Mouse (Mus musculus) heart, embryonic 14.5 days (tissue): ENCODE measurements at regions not wholly inside any gene's neighbourhood (a gene's known extent, or its start where the extent isn't known, plus 50 kb on each side); places are given as distances from the start of the nearest gene placed in this dataset.

Source experiments
- ATAC-seq: fragments of 200-750 bp; cut with Nextera tagmentation; 2 replicates; pipeline ENCODE4 v1.8.0; 2017; ENCODE audit warnings: low read depth, moderate TSS enrichment; ENCODE audit not compliant: insufficient number of reproducible peaks, insufficient read depth, low FRiP score
- H3K27ac ChIP-seq, 2 experiments: fragments of 200-500 bp in 1 of 2; fragments of 300-500 bp in 1 of 2; sonication (generic) in 1 of 2; replicated peaks in 1 of 2; 2 replicates each; pipeline ENCODE4 v1.5.1; 2012 to 2014; ENCODE audit warnings: low read depth in 2 of 2, low read length in 2 of 2, control low read depth in 1 of 2, mild to moderate bottlenecking in 1 of 2, mixed read lengths in 1 of 2; ENCODE audit not compliant: control insufficient read depth in 1 of 2, insufficient read depth in 1 of 2
- H3K27me3 ChIP-seq: fragments of 300-500 bp; sonication (generic); 2 replicates; pipeline ENCODE4 v1.6.1; 2014; ENCODE audit warnings: mild to moderate bottlenecking, low read length, control low read depth; ENCODE audit not compliant: control insufficient read depth, insufficient read depth
- H3K36me3 ChIP-seq: fragments of 300-500 bp; sonication (generic); 2 replicates; pipeline ENCODE4 v1.6.1; 2014; ENCODE audit warnings: mild to moderate bottlenecking, control low read depth, low read length, mixed read lengths; ENCODE audit not compliant: control insufficient read depth, insufficient read depth
- H3K4me1 ChIP-seq, 2 experiments: fragments of 200-500 bp in 1 of 2; fragments of 300-500 bp in 1 of 2; sonication (generic) in 1 of 2; 2 replicates each; pipeline ENCODE4 v1.6.1; 2012 to 2014; ENCODE audit warnings: low read length in 2 of 2, control low read depth in 1 of 2, mixed read lengths in 1 of 2; ENCODE audit not compliant: control insufficient read depth in 2 of 2, insufficient read depth in 2 of 2
- H3K4me2 ChIP-seq: fragments of 300-500 bp; sonication (generic); 2 replicates; pipeline ENCODE4 v1.6.1; 2014; ENCODE audit warnings: mild to moderate bottlenecking, low read length
- H3K4me3 ChIP-seq, 2 experiments: fragments of 200-500 bp in 1 of 2; fragments of 300-500 bp in 1 of 2; sonication (generic) in 1 of 2; 2 replicates each; pipeline ENCODE4 v1.5.1; 2012 to 2014; ENCODE audit warnings: low read length in 2 of 2, mild to moderate bottlenecking in 2 of 2, control low read depth in 1 of 2, low read depth in 1 of 2, moderate library complexity in 1 of 2; ENCODE audit not compliant: control insufficient read depth in 1 of 2, insufficient read depth in 1 of 2
- H3K9ac ChIP-seq: fragments of 300-500 bp; sonication (generic); 2 replicates; pipeline ENCODE4 v1.6.1; 2014; ENCODE audit warnings: mild to moderate bottlenecking, low read length
- H3K9me3 ChIP-seq: fragments of 300-500 bp; sonication (generic); 2 replicates; pipeline ENCODE4 v1.6.1; 2016; ENCODE audit warnings: low read length, control low read depth; ENCODE audit not compliant: control insufficient read depth
- WGBS: fragments of 180-500 bp; shearing (Covaris S2); extraction: QIAGEN DNeasy Blood & Tissue Kit; methylation state at CpG from one replicate; pipeline ENCODE4 v1.1.7; 2014; 5-methylcytosine and 5-hydroxymethylcytosine counted together

- Histone ChIP-seq H3K27me3 (no peaks in the 10 kb centered on the region), H3K4me2 (no peak overlapping the region), H3K9me3 (no peaks in the 10 kb centered on the region), H3K9ac (no peak overlapping the region), H3K36me3 (no peaks in the 10 kb centered on the region), H3K4me3 (no peak overlapping the region), H3K27ac (no peak overlapping the region), H3K4me1 (0 out of 4 replicates have a peak, but pooled peaks cover 0 to 3% of the 10 kb centered on the region in 2 experiments)
- ATAC-seq = no peak
- WGBS = 85% methylated on average over 4 of the region's 4 CpGs
Observed at GRCm38 (mm10) chr8:7796156-7796555, 864.9 kb downstream of the Efnb2 start.

- Histone ChIP-seq H3K27ac (no peak overlapping the region), H3K9ac (no peak overlapping the region), H3K27me3 (no peaks in the 10 kb centered on the region), H3K4me1 (no peaks in the 10 kb centered on the region), H3K4me3 (no peak overlapping the region), H3K9me3 (no peaks in the 10 kb centered on the region), H3K4me2 (no peak overlapping the region), H3K36me3 (no peaks in the 10 kb centered on the region)
- ATAC-seq = no peak
- 64% methylated on average over 3 of the region's 3 CpGs for WGBS
Observed at GRCm38 (mm10) chr8:7763820-7764219, 897.2 kb downstream of the Efnb2 start.

- no peaks in the 10 kb centered on the region for H3K9me3 ChIP-seq
- H3K4me1 ChIP-seq = no peaks in the 10 kb centered on the region
- H3K9ac ChIP-seq = no peak overlapping the region
- no peak overlapping the region for H3K4me2 ChIP-seq
- H3K4me3 ChIP-seq = no peak overlapping the region
- H3K27me3 ChIP-seq = no peaks in the 10 kb centered on the region
- no peak overlapping the region for H3K27ac ChIP-seq
- 74% methylated on average over 4 of the region's 4 CpGs for WGBS
- no peaks in the 10 kb centered on the region for H3K36me3 ChIP-seq
- no peak for ATAC-seq
Observed at GRCm38 (mm10) chr8:7760987-7761386, 900.1 kb downstream of the Efnb2 start.

- ATAC-seq = no peak
- WGBS = 7% methylated on average over 2 of the region's 2 CpGs
- Histone ChIP-seq H3K27ac (no peak overlapping the region), H3K9me3 (no peaks in the 10 kb centered on the region), H3K4me3 (no peak overlapping the region), H3K27me3 (no peaks in the 10 kb centered on the region), H3K36me3 (no peaks in the 10 kb centered on the region), H3K9ac (no peak overlapping the region), H3K4me1 (0 out of 4 replicates have a peak, but pooled peaks cover 0 to 3% of the 10 kb centered on the region in 2 experiments), H3K4me2 (no peak overlapping the region)
Observed at GRCm38 (mm10) chr8:7732726-7733125, 928.3 kb downstream of the Efnb2 start.

- ATAC-seq = no peak
- Histone ChIP-seq H3K4me3 (no peak overlapping the region), H3K4me1 (no peaks in the 10 kb centered on the region), H3K9me3 (no peaks in the 10 kb centered on the region), H3K36me3 (no peaks in the 10 kb centered on the region), H3K27me3 (no peaks in the 10 kb centered on the region), H3K4me2 (no peak overlapping the region), H3K9ac (no peak overlapping the region), H3K27ac (no peak overlapping the region)
- WGBS = 93% methylated on average over 3 of the region's 3 CpGs
Observed at GRCm38 (mm10) chr8:7721880-7722279, 939.2 kb downstream of the Efnb2 start.

GRCm38 (mm10) chr8:7718898-7719696, 941.9 kb downstream of the Efnb2 start:
- H3K27ac ChIP-seq = no peak overlapping the region
- H3K4me1 ChIP-seq = no peaks in the 10 kb centered on the region
- 69% methylated on average over 5 of the region's 5 CpGs for WGBS
- no peak overlapping the region for H3K4me3 ChIP-seq
- no peaks in the 10 kb centered on the region for H3K36me3 ChIP-seq
- H3K4me2 ChIP-seq = no peak overlapping the region
- no peak for ATAC-seq
- no peaks in the 10 kb centered on the region for H3K9me3 ChIP-seq
- no peak overlapping the region for H3K9ac ChIP-seq
- no peaks in the 10 kb centered on the region for H3K27me3 ChIP-seq

- H3K4me1 ChIP-seq = no peaks in the 10 kb centered on the region
- H3K27ac ChIP-seq = no peak overlapping the region
- no peaks in the 10 kb centered on the region for H3K27me3 ChIP-seq
- H3K9ac ChIP-seq = no peak overlapping the region
- no peak overlapping the region for H3K4me2 ChIP-seq
- no peak overlapping the region for H3K4me3 ChIP-seq
- 57% methylated on average over 1 of the region's 1 CpGs for WGBS
- no peaks in the 10 kb centered on the region for H3K36me3 ChIP-seq
- no peaks in the 10 kb centered on the region for H3K9me3 ChIP-seq
- no peak for ATAC-seq
Observed at GRCm38 (mm10) chr8:7710764-7711163, 950.3 kb downstream of the Efnb2 start.

GRCm38 (mm10) chr8:7709406-7709805, 951.6 kb downstream of the Efnb2 start:
- Histone ChIP-seq H3K27me3 (no peaks in the 10 kb centered on the region), H3K4me3 (no peak overlapping the region), H3K4me2 (no peak overlapping the region), H3K4me1 (no peaks in the 10 kb centered on the region), H3K9ac (no peak overlapping the region), H3K9me3 (no peaks in the 10 kb centered on the region), H3K27ac (no peak overlapping the region), H3K36me3 (no peaks in the 10 kb centered on the region)
- 91% methylated on average over 1 of the region's 1 CpGs for WGBS
- ATAC-seq = no peak
